Mouse (Mus musculus) MEL-GATA-1-ER (cell line): ENCODE measurements around the gene Kifc3.
A peak's percentile ranks its signal among the peaks of the same experiment; 100 is the strongest.

Experiments used
- DNase-seq: peaks from one replicate; pipeline ENCODE4 v3.0.0-alpha.2; 2012; ENCODE audit warnings: low read depth; ENCODE audit errors: extremely low read depth

The Kifc3 gene

GRCm38 (mm10) chr8:95157145-95157544, 45.5 kb downstream of the Kifc3 start:
- DNase-seq, result no peak

- peak; percentile 60 for DNase-seq
These were observed 46.5 kb downstream of the Kifc3 start for GRCm38 (mm10) chr8:95156108-95156507.

DNA sequence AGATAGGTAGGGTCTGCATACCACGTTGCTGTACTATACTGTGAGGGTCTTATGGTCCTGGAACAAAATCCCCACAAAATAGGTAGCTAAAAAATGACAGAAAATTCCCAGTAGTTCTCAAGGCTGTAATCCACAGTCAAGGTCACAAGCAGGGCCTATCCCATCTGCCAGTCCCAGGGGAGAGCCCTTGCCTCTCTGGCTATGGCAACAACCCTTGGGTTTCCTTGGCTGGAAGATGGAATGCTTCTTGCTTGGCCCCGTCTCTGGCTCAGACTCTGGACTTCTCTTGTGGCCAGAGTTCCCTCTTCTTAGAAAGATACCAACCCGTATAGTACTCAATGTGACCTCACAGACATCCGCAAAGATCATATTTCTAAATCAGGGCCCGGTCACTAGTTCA, 47.3 kb downstream of the Kifc3 start:
- DNase-seq, result no peak

- DNase-seq, result no peak
These were observed 48.0 kb downstream of the Kifc3 start for GRCm38 (mm10) chr8:95154654-95155053.

DNA sequence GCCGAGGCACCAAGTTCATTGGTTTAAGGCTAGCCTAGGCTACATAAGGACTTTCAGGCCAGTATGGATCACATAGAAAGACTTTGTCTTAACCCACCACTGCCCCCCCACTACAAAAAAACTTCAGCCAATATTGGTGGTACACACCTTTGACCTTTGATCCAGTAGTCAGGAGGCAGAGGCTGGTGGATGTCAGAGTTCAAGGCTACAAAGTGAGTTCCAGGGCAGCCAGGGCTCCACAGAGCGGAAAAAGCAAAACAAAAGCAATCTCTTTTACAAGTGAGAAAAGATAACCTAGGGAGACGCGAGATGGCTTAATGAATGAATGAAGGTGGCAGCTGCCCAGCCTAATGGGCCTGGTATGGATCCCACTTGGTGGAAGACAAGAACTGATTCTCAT, 48.6 kb downstream of the Kifc3 start:
- no peak for DNase-seq

DNA sequence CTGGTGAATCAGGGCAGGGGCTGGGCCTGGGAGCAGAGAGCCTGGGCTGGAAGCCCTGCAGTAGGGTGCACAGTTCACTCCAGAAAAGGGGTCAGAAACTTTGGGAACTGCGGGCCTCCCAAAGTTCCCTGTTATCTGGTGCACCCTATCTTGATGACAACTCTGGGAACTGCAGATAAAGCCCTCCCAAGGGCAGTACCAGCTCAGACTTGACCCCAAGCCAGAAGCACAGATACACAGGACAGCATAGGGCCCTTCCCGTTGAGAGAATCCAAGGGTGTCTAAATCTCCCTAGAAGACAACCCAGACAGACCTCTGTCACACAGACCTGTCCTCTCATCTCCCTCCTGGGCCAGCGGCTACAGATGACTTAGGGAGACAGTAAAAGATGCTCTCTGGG, 52.0 kb downstream of the Kifc3 start:
- no peak for DNase-seq

DNA sequence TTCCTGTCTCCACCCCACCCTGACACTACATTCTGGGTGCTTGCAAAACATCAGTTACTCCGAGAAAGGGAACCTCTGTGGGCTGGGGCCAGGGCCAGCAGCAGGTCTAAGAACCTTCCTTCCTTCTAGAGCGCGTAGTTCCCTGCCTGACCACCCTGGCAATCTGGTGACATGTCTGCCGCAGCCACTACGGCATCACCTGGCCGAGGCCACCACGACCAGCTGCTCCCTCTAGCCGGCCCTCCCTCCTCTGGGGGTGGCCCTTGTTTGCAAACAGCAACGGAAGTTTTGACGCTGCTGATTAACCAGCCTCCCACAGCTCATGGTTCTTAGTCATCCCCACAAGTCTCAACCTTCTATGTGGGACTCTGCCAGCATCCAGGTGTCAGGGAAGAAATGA, 53.2 kb downstream of the Kifc3 start:
- peak; percentile 27 for DNase-seq

GRCm38 (mm10) chr8:95146846-95147245, 55.8 kb downstream of the Kifc3 start:
- DNase-seq, result no peak

DNA sequence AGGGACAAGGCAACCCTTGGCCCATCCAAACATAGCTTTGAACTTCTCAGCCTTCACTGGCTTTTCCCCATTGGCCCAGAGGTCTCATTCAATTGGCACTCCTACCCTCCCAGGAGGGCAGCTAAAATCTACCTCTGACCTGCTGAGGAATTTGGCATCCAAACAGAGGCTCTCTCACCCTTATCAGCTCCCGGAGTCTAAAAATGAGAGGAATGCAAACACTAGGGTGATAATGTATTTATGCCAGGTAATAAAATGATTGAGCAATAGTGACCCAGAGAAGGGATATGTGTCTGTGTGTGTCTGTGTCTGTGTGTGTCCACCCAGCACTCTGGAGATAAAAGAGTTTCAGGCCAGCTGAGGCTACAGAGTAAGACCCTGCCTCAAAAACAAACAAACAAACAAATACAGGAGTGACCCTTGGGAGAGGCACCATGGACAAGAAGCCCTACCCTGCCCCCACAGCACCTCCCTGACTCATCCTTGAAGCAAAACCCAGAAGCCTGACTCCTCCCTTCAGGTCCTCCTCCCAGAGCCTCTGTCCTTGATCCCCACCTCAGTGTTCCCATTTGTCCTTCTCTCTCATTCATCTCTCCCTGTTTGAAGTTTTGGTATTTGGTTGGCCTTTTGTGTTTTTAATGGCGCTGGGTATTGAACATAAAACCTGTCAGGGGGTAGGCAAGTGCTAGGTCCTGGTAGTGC, 56.4 kb downstream of the Kifc3 start:
- no peak for DNase-seq

- DNase-seq, result no peak
These were observed 58.0 kb downstream of the Kifc3 start for GRCm38 (mm10) chr8:95144631-95145015.

DNA sequence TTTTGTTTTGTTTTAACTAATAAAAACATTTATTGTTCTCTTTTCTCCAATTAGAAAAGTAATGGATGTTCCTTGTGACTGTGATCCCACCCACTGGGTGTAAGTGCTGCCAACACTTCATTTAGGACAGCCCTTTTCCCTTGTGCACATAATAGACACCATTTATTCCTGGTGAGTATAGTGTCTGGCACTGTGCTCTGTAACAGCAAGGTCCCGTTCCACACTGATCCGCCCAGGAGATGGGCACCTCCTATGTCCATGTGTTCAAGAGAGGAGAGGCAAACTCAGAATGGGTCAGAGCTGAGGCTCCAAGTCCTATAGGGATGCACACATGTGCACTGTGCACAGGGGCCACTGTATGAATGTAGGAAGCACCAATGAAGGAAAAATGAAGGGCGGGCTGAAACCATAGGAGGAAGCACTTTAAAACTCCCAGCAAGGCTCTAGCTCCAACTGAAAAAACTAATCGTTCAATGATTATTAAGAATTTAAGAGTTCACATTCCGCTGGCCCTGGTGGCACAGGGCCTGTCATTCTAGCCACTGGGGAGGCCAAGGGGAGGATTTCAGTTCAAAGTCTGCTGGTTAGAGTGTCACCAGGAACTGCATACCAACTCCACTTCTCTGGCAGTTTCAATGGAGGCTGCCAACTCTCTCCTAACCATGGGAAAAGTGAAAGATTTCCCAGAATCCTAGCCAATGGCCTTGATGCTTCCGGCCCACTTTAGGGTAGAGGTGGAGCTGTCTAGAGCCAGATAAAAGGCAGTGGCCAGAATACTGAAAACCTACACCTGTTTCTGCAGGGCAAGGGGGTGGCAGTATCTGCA, 58.6 kb downstream of the Kifc3 start:
- no peak for DNase-seq

DNA sequence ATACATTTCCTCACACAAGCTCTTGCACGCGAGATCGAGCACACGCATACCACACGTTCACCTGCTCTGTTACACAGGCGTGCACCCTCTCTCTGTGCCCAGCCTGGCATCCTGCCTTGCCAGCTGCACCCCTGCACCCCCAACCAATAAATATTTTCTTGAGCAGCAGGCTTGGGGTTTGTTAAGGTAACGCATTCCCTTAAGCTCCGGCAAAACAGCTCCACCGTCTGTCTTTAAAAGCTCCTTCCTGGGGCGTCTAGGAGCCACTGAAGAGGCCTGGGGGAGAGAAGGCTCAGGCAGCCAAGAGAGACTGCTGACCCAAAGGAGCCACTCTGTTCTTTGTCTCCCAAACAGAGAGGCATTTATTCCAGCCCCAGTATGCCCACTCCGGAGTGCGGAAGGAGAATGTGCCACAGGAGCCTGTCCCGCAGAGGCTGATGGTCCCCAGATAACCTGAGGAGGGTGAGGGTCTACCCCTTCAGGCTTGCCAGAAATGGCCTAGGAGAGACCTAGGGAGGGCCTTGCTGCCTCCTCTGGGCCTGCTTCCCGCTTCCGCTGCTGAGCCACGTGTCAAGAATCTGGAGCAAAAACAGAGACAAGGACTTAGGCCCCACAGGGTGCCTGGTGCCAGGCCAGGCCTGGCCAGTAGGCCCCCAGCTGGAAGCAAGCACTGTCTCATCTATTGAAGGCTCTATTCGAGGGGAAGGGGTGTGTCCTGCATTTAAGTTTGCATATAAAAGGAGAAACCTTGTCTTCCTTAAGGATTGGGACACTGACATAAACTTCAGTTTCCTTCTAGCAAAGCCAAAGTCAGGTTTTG, 59.4 kb downstream of the Kifc3 start:
- DNase-seq, result peak; percentile 67

DNA sequence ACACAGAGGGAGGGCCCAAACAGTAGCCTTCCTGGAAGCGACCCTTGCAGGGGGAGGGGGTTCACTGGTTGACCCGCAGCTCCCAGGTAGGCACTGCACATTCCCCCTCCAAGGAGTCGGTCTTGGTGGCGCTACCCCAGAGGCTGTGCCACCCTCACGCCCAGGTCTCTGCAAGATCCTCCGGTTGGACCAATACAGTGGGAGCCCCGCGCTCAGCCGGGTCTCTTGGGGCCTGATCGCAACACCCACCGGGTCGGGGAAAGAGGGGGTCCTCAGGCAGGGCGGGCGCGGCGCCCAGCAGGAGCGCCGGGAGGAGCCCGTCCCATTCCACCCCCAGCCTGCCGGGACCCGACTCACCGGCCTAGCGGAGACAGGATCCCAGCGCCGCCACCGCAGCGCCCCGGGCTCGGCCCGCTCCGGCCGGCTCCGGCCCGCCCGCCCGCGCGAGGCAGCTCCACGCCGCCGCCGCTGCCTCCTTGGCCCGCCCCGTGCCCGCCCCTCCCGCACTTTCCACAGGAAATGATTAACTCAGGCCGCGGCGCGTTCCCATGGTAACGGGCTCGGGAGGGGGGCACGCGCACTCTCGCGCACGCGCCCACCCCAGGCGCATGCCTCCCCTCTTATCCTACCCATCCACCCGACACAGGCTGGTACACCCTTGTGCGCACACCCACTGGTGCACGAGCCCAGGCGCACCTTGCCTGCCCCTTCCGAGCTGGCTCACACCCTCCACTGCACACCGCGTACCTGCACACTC, 60.4 kb downstream of the Kifc3 start:
- no peak for DNase-seq

DNA sequence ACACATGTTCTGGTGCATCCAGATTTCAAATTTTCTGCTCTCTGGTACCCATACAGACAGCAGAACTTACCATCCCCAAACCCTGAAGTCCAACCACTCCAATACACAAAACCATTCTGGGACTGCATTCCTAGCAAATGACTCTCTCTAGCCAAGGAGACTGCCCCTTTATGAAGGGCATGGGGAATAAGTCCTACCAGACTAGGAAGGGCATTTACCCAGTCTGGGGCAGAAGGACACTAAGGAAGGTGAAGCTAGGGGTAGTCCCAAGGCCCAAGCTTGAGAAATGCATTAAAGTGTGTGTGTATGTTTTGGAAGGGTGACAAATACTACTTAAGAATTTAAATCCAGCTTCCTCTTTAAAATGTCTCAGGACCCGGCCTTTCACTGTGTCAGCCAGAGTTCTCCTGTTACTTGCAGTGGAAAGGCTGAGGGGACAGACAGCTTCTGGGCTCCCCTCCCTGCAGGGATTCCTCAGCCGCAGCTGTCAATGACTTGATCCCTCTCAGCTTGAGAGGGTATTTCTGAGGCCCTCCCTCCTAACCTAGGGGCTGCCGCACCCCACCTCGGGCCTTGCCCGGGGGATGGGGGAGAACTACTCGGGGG, 61.0 kb downstream of the Kifc3 start:
- DNase-seq, result peak; percentile 49

DNA sequence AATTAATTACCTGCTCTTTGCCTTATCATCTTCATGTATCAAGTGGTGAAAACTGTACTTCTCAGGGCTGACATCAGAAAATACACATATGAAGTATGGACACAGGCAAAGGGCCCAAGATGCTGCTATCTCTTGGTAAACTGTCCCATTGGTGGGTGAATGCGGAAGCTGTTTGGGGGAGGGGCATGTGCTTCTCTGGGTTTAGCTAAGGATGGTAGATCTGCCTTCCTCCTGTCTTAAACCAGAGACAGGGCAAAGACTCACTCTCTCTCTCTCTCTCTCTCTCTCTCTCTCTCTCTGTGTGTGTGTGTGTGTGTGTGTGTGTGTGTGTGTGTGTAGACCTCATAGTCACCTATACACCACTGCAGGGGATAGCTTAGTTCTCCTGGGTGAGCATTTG, 61.6 kb downstream of the Kifc3 start:
- DNase-seq, result peak; percentile 85

GRCm38 (mm10) chr8:95140555-95140954, 62.1 kb downstream of the Kifc3 start:
- DNase-seq, result peak; percentile 52

DNA sequence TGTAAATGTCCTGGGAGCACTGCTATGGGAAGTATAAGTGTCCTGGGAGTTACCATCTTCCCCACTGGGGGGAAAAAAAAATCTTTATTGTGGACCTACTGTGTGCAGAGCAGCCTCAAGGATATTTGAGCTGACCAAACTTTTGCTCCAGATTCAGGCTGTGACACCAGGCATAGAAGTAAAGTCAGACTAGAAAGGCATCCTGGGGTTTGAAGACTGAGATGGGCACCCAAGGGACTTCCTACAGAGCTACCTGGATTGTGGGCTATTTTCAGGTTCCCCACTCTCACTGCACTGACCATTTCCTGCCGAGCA, 63.6 kb downstream of the Kifc3 start:
- no peak for DNase-seq

DNA sequence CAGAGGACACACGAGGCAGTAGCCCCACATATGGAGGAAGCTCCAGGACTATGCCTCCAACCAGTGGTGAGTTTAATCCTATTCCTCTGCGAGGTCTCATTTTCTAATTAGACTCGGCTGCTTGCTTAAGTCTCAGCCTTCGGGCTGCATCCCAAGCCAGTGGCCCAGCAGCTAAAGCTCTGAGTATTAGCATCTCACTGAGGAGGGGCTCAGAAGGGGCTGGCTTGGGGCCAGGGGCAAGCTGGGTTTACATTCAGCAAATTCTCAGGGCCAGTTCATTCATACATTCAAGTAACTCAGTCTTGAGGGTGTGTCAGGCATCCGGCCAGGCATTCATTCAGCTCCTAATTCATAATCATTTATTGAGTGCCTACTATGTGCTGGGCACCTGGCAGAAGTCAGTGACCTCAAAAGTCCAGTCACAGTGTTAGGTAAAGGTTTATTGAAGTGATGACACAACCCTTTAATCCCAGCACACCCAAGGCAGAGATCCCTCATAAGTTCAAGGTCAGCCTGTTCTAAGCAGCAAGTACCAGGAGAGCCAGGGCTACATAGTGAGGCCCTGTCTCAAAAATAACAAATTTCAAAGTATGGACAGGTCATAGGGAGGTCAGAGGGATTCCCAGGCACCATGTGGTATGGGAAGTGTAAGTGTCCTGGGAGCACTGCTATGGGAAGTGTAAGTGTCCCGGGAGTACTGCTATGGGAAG, 64.1 kb downstream of the Kifc3 start:
- DNase-seq, result no peak

- DNase-seq, result no peak
These were observed 64.9 kb downstream of the Kifc3 start for GRCm38 (mm10) chr8:95137641-95138098.

DNA sequence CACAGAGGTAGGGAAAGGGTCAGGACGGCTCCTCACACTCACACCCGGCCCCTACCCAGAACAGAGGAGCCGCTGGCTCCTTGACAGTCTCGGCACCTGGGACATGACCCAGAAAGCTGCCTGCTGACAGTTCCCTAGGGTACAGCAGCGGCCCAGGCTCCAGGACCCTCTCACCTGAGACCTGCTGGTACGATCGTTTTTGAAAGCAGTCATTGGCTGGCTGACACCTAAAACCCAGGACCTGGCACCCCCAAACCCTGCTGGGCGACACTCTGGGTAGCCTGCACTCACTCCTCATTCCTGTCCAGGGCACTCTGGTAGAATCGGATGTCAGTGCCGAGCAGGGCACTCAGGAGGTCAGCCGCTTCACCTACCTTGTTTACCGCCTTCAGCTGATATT, 65.4 kb downstream of the Kifc3 start:
- DNase-seq, result no peak
